Mouse (Mus musculus): ENCODE data around the gene Rusc1.

DNA sequence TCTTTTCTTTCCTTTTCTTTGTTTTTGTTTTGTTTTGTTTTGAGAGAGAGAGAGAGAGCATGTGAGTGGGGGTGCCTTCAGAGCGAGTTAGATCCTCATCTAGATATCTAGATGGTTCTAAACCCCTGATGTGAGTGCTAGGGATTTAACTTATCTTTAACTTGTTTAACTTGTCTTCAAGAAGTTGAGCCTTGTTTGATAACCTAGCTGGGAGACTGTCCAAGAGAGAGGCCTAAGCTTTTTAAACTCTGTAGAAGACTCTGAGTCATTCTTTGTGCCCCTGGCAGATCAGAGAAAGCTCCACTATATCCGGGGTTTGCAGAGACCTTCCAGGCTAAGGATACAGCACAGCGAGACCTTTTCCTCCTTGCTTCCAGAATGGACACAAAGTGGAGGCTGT is 14.4 kb upstream of the Rusc1 start:
- TF ChIP-seq CTCF (IDR thresholded peaks at IDR 0.05; ENCODE audit: control insufficient read depth, insufficient read depth, insufficient replicate concordance, low read depth, low read length) (no peak), POLR2A (IDR thresholded peaks at IDR 0.05; ENCODE audit: control insufficient read depth, low read depth, low read length) (no peak)
